Mouse (Mus musculus) midbrain, embryonic 16.5 days (tissue): ENCODE results near the gene Elmod3. TPM values are rescaled to one million over a fixed set of nuclear protein-coding genes. Genes with fewer than 3 reads are reported as not detected.
A peak's percentile ranks its signal among the peaks of the same experiment; 100 is the strongest.
"Not testable (repeated sequence)": the region's sequence is repeated elsewhere in the genome, so short reads cannot be mapped to it uniquely, and the experiment has no call there.

Experiments
- ATAC-seq: fragments of 200-750 bp; cut with Nextera tagmentation; 2 replicates; pipeline ENCODE4 v1.8.0; 2017; ENCODE audit warnings: moderate TSS enrichment
- H3K27ac ChIP-seq: fragments of 300-500 bp; sonication (generic); 2 replicates; pipeline ENCODE4 v1.5.1; 2014; ENCODE audit warnings: mild to moderate bottlenecking, low read length, mixed read lengths
- H3K27me3 ChIP-seq: fragments of 300-500 bp; sonication (generic); 2 replicates; pipeline ENCODE4 v1.6.1; 2014; ENCODE audit warnings: low read depth, low read length, mixed read lengths; ENCODE audit not compliant: control insufficient read depth, insufficient read depth
- H3K36me3 ChIP-seq: fragments of 300-500 bp; sonication (generic); 2 replicates; pipeline ENCODE4 v1.6.1; 2014; ENCODE audit warnings: mild to moderate bottlenecking, low read length, moderate library complexity, mixed read lengths; ENCODE audit not compliant: control insufficient read depth, insufficient read depth
- H3K4me1 ChIP-seq: fragments of 300-500 bp; sonication (generic); 2 replicates; pipeline ENCODE4 v1.6.1; 2014; ENCODE audit warnings: mild to moderate bottlenecking, low read length, mixed read lengths; ENCODE audit not compliant: control insufficient read depth, insufficient read depth
- H3K4me2 ChIP-seq: fragments of 300-500 bp; sonication (generic); 2 replicates; pipeline ENCODE4 v1.6.1; 2014; ENCODE audit warnings: mild to moderate bottlenecking, low read length, mixed read lengths
- H3K4me3 ChIP-seq: fragments of 300-500 bp; sonication (generic); 2 replicates; pipeline ENCODE4 v1.5.1; 2014; ENCODE audit warnings: low read depth, mild to moderate bottlenecking, low read length, moderate library complexity, mixed read lengths
- H3K9ac ChIP-seq: fragments of 300-500 bp; sonication (generic); 2 replicates; pipeline ENCODE4 v1.6.1; 2014; ENCODE audit warnings: low read depth, low read length, mixed read lengths
- H3K9me3 ChIP-seq: fragments of 300-500 bp; sonication (generic); replicated peaks from 2 replicates; pipeline ENCODE4 v1.6.1; 2014; ENCODE audit warnings: mild to moderate bottlenecking, low read length, mixed read lengths; ENCODE audit not compliant: control insufficient read depth, poor library complexity, severe bottlenecking
- WGBS: fragments of 180-500 bp; shearing (Covaris S2); extraction: QIAGEN DNeasy Blood & Tissue Kit; methylation state at CpG from one replicate; pipeline ENCODE4 v1.1.7; 2014; 5-methylcytosine and 5-hydroxymethylcytosine counted together
- polyA plus RNA-seq: library from polyadenylated mRNA; unstranded; fragments of >200 nt; fragmentation: Nextera tagmentation; extraction: Ambion mirVana; gene quantifications from 2 replicates; pipeline ENCODE4 v1.2.1, GENCODE M21; 2015

Gene Elmod3
- polyA plus RNA-seq, 1 experiment from 2014 or later = 17.3 TPM

DNA sequence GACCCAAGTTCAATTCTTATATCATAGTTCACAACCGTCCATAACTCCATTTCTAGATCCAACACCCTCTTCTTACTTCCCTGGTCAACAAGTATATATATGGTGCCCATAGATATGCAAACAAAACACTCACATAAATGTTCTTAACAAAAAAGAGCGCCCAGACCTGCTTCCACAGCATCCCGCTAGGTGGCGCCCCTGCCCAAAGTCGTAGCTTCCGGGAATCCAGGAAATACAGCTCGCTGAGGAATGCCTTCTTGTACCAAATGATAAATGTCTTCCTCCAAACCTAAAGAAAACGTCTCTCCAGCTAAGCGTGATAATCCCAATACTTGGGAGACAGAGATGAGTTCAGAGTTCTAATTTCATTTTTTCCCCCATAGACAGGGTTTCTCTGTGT lies 63.0 kb downstream of the Elmod3 start:
- 0 out of 2 replicates have a peak overlapping the region, but pooled peaks have one; percentile 21 for H3K27ac ChIP-seq
- peaks cover 18% of the 10 kb centered on the region for H3K4me1 ChIP-seq
- no peaks in the 10 kb centered on the region for H3K9me3 ChIP-seq
- 3% methylated on average over 9 of the region's 9 CpGs for WGBS
- no peak for ATAC-seq
- no peaks in the 10 kb centered on the region for H3K36me3 ChIP-seq
- peak overlapping the region; percentile 42 for H3K4me2 ChIP-seq
- no peaks in the 10 kb centered on the region for H3K27me3 ChIP-seq
- 0 out of 2 replicates have a peak overlapping the region, but pooled peaks have one; percentile 1 for H3K9ac ChIP-seq
- 0 out of 2 replicates have a peak overlapping the region, but pooled peaks have one; percentile 1 for H3K4me3 ChIP-seq

DNA sequence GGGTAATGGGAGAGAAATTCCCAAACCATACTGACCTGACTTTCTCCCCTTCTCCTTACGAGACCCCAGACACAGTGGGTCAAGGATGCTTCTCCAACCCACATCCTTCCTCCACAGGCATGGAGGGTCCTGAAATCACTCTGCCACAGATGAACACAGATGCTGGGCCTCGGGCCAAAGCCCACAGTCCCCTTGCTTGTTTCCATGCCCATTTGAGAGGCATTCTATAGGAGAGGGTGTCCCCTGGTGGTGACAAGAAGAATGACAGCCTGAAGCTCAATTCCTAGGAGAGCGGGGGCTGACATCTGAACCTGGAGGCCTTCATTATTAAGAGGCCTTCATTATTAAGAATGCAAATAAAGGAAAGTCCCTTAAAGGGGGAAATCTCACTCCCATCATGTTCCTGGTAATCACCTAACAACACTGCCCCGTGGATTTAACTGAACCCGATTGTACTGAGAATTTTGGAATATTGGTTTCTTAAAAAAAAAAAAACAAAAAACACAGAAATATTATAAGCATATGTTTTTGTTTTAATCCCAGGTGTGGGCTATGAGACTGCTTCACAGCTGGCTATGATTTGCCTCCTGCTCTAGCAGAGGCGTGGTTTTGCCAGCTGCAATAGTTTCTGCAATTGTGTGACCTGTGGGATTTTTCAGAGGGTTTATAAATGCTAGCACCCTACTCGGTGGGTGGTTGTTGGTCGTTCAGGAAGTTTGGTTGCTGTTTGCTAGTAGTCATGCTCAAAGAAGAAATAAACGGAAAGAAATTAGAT lies 64.0 kb downstream of the Elmod3 start:
- Histone ChIP-seq H3K4me1 (peaks cover 18% of the 10 kb centered on the region), H3K4me2 (no peak overlapping the region), H3K27me3 (no peaks in the 10 kb centered on the region), H3K9me3 (no peaks in the 10 kb centered on the region), H3K4me3 (no peak overlapping the region), H3K36me3 (no peaks in the 10 kb centered on the region), H3K9ac (no peak overlapping the region), H3K27ac (no peak overlapping the region)
- 38% methylated on average over 9 of the region's 9 CpGs for WGBS
- ATAC-seq = peak; percentile 21; the same call in 1 of the 2 replicates

DNA sequence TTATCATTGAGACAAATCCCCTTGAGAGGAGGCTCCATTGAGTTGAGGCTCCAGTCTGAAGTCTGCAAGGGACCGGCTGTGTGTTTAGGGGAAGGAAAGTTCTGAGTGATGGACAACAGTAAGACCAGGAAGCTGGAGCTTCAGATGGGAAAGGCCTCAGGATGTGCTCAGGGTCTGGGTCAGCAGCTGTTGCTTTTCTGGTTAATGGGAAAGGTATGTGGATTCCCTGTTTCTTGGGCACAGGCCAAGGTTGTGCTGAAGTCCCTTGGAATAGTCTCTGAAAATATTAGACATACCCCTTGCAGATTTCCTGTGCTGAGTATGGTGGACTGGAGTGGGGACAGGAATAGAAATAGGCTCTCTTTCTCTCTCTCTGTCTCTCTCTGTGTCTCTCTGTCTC lies 64.7 kb downstream of the Elmod3 start:
- H3K27me3 ChIP-seq, H3K36me3 ChIP-seq, H3K9me3 ChIP-seq, H3K4me2 ChIP-seq, H3K27ac ChIP-seq, ATAC-seq, H3K9ac ChIP-seq, H3K4me3 ChIP-seq: not testable (repeated sequence)
- WGBS = 39% methylated on average over 1 of the region's 1 CpGs
- peaks cover 18% of the 10 kb centered on the region for H3K4me1 ChIP-seq

DNA sequence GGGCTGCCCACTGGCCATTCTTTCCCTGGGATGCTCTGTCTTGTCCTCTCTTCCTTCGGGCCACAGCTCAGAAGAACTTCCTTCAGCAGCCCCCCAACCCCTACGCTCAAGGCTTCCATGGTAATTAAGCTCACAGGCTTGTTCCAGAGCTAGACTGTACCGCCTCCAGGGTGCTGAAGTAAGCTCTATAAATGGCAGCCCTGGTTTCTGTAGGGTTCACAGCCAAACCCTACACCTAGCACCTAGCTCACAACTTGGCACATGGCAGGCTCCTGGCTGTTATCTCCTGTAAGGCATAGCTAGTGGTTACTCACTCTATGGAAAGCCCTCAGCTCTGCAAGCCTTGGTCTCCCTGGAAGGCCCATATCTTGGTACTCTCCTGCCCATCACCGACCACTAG lies 65.6 kb downstream of the Elmod3 start:
- H3K36me3 ChIP-seq = no peaks in the 10 kb centered on the region
- no peak overlapping the region for H3K4me3 ChIP-seq
- H3K9me3 ChIP-seq = no peaks in the 10 kb centered on the region
- ATAC-seq = peak; percentile 16; the same call in 1 of the 2 replicates
- H3K9ac ChIP-seq = no peak overlapping the region; the same call in 1 of the 2 replicates
- WGBS = 68% methylated on average over 4 of the region's 4 CpGs
- H3K4me1 ChIP-seq = peaks cover 14% of the 10 kb centered on the region
- H3K27me3 ChIP-seq = no peaks in the 10 kb centered on the region
- peak overlapping the region; percentile 53; the same call in 1 of the 2 replicates for H3K27ac ChIP-seq
- no peak overlapping the region for H3K4me2 ChIP-seq

DNA sequence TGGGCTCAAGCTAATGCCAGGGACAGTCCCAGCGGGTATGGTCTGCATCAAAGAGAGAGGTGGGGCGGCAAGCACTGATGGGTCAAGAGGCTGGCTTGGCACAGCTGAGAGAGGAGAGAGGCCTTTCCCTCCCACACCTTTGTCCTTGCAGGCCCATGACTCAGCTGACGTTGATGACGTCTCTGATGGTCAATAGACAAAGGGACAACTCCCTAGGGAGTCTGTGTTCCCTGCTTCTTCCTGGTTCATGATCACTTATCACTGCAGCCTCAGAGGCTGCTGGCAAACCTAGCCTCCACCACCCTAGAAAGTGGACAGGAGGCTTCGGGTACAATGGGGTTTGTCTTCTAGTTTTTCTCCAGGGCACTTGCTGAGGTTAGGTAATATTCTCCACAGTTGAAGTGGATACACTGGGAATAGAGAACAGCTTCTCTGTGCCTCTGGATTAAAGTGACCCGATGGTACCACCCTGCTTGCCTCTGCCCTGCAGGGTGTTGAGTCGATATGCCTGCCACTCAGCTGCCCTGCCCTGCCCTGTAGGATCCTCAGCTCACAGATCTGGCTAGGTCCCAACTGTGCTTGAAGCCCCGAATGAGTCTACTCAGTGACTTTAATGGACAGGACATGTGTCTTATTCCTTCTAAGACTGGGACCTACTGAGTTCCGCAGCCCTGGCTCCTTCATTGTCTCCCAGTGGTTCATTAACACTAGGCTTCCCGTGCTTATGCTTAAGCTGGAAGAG lies 69.6 kb downstream of the Elmod3 start:
- ATAC-seq = no peak
- H3K27ac ChIP-seq = no peak overlapping the region
- 81% methylated on average over 10 of the region's 10 CpGs for WGBS

DNA sequence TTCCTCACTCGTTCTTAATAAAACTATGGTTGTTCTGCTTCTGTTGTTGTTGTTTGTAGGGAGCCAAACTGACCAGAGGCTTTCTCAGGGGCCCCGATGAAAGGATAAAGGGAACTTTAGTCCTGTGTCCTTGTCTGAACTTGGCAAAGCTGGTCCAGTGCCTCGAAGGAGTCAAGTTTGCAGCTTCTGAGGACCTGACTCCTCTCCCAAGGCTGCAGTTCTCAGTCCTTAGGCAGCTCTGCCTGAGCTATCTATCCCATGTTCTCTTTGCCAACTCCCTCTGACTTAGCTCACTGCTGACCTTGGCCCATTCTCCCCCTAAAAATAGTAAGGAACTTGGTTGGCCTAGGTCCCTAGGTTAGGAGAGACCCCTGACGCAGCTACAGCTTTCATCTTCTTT lies 71.1 kb downstream of the Elmod3 start:
- no peak overlapping the region for H3K4me3 ChIP-seq
- no peak overlapping the region for H3K4me2 ChIP-seq
- H3K9ac ChIP-seq = no peak overlapping the region
- 84% methylated on average over 4 of the region's 4 CpGs for WGBS
- no peak overlapping the region for H3K27ac ChIP-seq
- no peaks in the 10 kb centered on the region for H3K4me1 ChIP-seq
- no peaks in the 10 kb centered on the region for H3K36me3 ChIP-seq
- no peaks in the 10 kb centered on the region for H3K9me3 ChIP-seq
- ATAC-seq = no peak
- H3K27me3 ChIP-seq = no peaks in the 10 kb centered on the region

More for the DNA sequence above, 69.6 kb downstream of the Elmod3 start:
- Histone ChIP-seq H3K4me1 (peaks cover 10% of the 10 kb centered on the region), H3K4me2 (no peak overlapping the region), H3K9me3 (no peaks in the 10 kb centered on the region), H3K9ac (no peak overlapping the region), H3K27me3 (no peaks in the 10 kb centered on the region), H3K4me3 (no peak overlapping the region), H3K36me3 (no peaks in the 10 kb centered on the region)

DNA sequence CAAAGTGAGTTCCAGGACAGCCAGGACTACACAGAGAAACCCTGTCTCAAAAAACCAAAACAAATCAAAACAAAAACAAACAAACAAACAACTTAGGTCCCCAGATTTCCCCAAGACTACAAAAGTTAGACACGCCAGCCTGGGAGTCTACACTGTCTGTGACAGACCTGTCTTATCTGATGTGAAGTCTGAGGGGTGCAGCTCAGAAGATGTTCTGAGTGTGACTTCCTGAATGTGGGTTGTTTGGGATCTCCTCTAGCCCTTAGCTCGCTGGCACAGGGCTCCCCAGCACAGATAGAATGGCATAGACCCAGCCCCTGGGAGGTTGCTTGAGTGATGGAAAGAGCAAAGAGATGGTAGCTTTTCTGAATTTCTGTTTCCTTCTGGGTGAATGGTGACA lies 74.1 kb downstream of the Elmod3 start:
- 83% methylated on average over 2 of the region's 2 CpGs for WGBS
- Histone ChIP-seq H3K27me3 (no peaks in the 10 kb centered on the region), H3K36me3 (no peaks in the 10 kb centered on the region), H3K4me3 (no peak overlapping the region), H3K9ac (no peak overlapping the region), H3K4me2 (no peak overlapping the region), H3K4me1 (peaks cover 21% of the 10 kb centered on the region), H3K9me3 (no peaks in the 10 kb centered on the region), H3K27ac (no peak overlapping the region)
- ATAC-seq = no peak

DNA sequence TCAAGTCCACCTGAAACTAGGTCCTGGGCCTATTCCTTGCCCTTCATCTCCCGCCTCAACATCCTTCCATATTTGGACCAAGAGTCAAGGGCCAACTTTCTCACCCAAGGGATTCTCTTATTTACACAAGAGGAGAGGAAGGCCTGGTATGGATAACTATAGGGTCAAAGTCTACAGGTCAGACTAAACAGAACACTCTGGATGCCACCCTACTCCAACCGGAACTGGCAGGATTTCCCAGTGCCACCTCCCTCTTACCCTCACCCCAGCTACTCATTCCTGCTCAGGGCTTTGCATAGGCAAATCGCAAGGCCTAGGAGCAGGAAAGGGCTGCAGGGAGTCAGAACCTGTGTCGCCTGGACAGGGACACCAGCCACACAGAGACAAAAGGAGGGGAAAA lies 75.0 kb downstream of the Elmod3 start:
- WGBS = 74% methylated on average over 4 of the region's 4 CpGs

DNA sequence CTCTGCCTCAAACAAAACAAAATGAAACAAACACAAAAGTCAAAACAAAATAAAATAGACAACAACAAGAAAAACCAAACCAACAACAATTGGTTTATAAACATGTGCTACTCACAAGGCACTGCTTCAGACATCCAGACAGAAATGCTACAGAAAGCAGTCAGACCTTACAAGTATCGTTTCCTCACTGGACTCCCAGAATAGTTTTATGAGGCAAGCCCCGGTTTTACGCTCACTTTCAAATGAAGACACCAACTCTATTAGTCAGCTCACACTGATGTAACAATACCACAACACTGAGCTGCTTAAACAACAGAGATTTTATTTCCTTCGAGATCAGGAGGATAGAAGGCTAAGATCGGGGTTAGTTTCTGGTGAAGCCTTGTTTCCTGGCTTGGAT lies 75.9 kb downstream of the Elmod3 start:
- ATAC-seq = no peak
- H3K4me3 ChIP-seq = no peak overlapping the region
- H3K27ac ChIP-seq = no peak overlapping the region
- peaks cover 29% of the 10 kb centered on the region for H3K4me1 ChIP-seq
- no peaks in the 10 kb centered on the region for H3K36me3 ChIP-seq
- no peaks in the 10 kb centered on the region for H3K9me3 ChIP-seq
- WGBS = 83% methylated on average over 5 of the region's 5 CpGs
- no peaks in the 10 kb centered on the region for H3K27me3 ChIP-seq
- no peak overlapping the region for H3K9ac ChIP-seq
- H3K4me2 ChIP-seq = no peak overlapping the region

More for the DNA sequence above, 75.0 kb downstream of the Elmod3 start:
- no peaks in the 10 kb centered on the region for H3K27me3 ChIP-seq
- H3K9ac ChIP-seq = no peak overlapping the region
- ATAC-seq = no peak
- H3K36me3 ChIP-seq = no peaks in the 10 kb centered on the region
- no peak overlapping the region for H3K27ac ChIP-seq
- no peaks in the 10 kb centered on the region for H3K9me3 ChIP-seq
- H3K4me3 ChIP-seq = no peak overlapping the region
- H3K4me2 ChIP-seq = no peak overlapping the region
- peaks cover 29% of the 10 kb centered on the region for H3K4me1 ChIP-seq
